Mouse (Mus musculus): ENCODE results near the gene Lrrc27. TPM values are rescaled to one million over a fixed set of nuclear protein-coding genes. Genes with fewer than 3 reads are reported as not detected.

Gene Lrrc27
- polyA plus RNA-seq, 1 experiment: 5.4 TPM

GRCm38 (mm10) chr7:139200108-139200507 lies 12.7 kb upstream of the Lrrc27 start:
- peaks cover 5% of the 10 kb centered on the region for H3K27me3 ChIP-seq (ENCODE audit: control insufficient read depth, insufficient read depth, insufficient read length)
- H3K79me3 ChIP-seq (ENCODE audit: low read depth): no peaks in the 10 kb centered on the region
- peak; percentile 51 for TF ChIP-seq CTCF (IDR thresholded peaks at IDR 0.05; ENCODE audit: control insufficient read depth, insufficient read depth, insufficient read length)
- TF ChIP-seq CEBPB (IDR thresholded peaks at IDR 0.05; ENCODE audit: low read depth): no peak
- no peaks in the 10 kb centered on the region for H3K79me2 ChIP-seq (ENCODE audit: control insufficient read depth, insufficient read depth)
- no peak overlapping the region for H3ac ChIP-seq (ENCODE audit: control insufficient read depth, insufficient read length, low read depth)
- H3K36me3 ChIP-seq (ENCODE audit: control insufficient read depth, insufficient read depth): no peaks in the 10 kb centered on the region
- no peak overlapping the region for H3K4me3 ChIP-seq (ENCODE audit: insufficient read depth, poor library complexity, severe bottlenecking)

- Histone ChIP-seq H3ac (ENCODE audit: control insufficient read depth, insufficient read length, low read depth) (no peak overlapping the region), H3K4me3 (ENCODE audit: insufficient read depth, poor library complexity, severe bottlenecking) (no peak overlapping the region), H3K27me3 (ENCODE audit: control insufficient read depth, insufficient read depth, insufficient read length) (peaks cover 5% of the 10 kb centered on the region), H3K79me3 (ENCODE audit: low read depth) (no peaks in the 10 kb centered on the region), H3K79me2 (ENCODE audit: control insufficient read depth, insufficient read depth) (no peaks in the 10 kb centered on the region), H3K36me3 (ENCODE audit: control insufficient read depth, insufficient read depth) (no peaks in the 10 kb centered on the region)
- no peak for TF ChIP-seq FOSL1 (IDR thresholded peaks at IDR 0.05; ENCODE audit: insufficient read depth, low read length, poor library complexity, severe bottlenecking)
- no peak for TF ChIP-seq MYOD1 (IDR thresholded peaks at IDR 0.05; ENCODE audit: control insufficient read depth, insufficient read length, low read depth)
- no peak for TF ChIP-seq CEBPB (IDR thresholded peaks at IDR 0.05; ENCODE audit: low read depth)
Measured at GRCm38 (mm10) chr7:139201209-139201608, 11.6 kb upstream of the Lrrc27 start.

- TF ChIP-seq CTCF (IDR thresholded peaks at IDR 0.05; ENCODE audit: control insufficient read depth, insufficient read depth, insufficient read length): peak; percentile 35
- no peak for TF ChIP-seq USF1 (IDR thresholded peaks at IDR 0.05; ENCODE audit: low read depth)
- no peaks in the 10 kb centered on the region for H3K27me3 ChIP-seq (ENCODE audit: control insufficient read depth, insufficient read depth, insufficient read length)
- H3K79me3 ChIP-seq (ENCODE audit: low read depth): no peaks in the 10 kb centered on the region
- H3K79me2 ChIP-seq (ENCODE audit: control insufficient read depth, insufficient read depth): no peaks in the 10 kb centered on the region
- no peak overlapping the region for H3K4me3 ChIP-seq (ENCODE audit: insufficient read depth, poor library complexity, severe bottlenecking)
- H3K36me3 ChIP-seq (ENCODE audit: control insufficient read depth, insufficient read depth): no peaks in the 10 kb centered on the region
- no peak overlapping the region for H3ac ChIP-seq (ENCODE audit: control insufficient read depth, insufficient read length, low read depth)
Measured at GRCm38 (mm10) chr7:139208023-139208772, 4.6 kb upstream of the Lrrc27 start.

DNA sequence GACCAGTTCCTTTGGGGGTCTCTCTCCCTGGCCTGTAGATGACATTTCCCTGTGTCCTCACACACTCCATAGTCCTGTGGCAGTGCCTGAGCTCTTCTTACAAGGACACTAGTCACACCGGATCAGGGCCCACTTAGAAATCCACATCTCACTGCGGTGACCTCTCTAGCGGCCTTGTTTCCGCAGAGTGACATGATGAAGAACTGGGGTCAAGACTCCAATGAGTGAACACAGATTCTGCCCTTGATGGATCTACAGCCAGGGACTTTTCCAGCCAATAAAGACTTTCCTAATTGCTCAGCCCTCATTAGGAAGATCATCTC lies 4.1 kb upstream of the Lrrc27 start:
- no peaks in the 10 kb centered on the region for H3K79me3 ChIP-seq (ENCODE audit: low read depth)
- no peaks in the 10 kb centered on the region for H3K79me2 ChIP-seq (ENCODE audit: control insufficient read depth, insufficient read depth)
- H3K4me3 ChIP-seq (ENCODE audit: insufficient read depth, poor library complexity, severe bottlenecking): no peak overlapping the region
- no peak for TF ChIP-seq MYOG (IDR thresholded peaks at IDR 0.05; ENCODE audit: control insufficient read depth, extremely low read depth, insufficient read length)
- TF ChIP-seq MAX (IDR thresholded peaks at IDR 0.05): no peak
- no peak for TF ChIP-seq MYOD1 (IDR thresholded peaks at IDR 0.05; ENCODE audit: control insufficient read depth, insufficient read length, low read depth)
- TF ChIP-seq USF1 (IDR thresholded peaks at IDR 0.05; ENCODE audit: low read depth): no peak
- TF ChIP-seq CTCF (IDR thresholded peaks at IDR 0.05; ENCODE audit: control insufficient read depth, insufficient read depth, insufficient read length): no peak
- no peak for TF ChIP-seq CEBPB (IDR thresholded peaks at IDR 0.05; ENCODE audit: low read depth)
- no peak for TF ChIP-seq FOSL1 (IDR thresholded peaks at IDR 0.05; ENCODE audit: insufficient read depth, low read length, poor library complexity, severe bottlenecking)
- no peaks in the 10 kb centered on the region for H3K36me3 ChIP-seq (ENCODE audit: control insufficient read depth, insufficient read depth)
- no peaks in the 10 kb centered on the region for H3K27me3 ChIP-seq (ENCODE audit: control insufficient read depth, insufficient read depth, insufficient read length)
- H3ac ChIP-seq (ENCODE audit: control insufficient read depth, insufficient read length, low read depth): no peak overlapping the region

DNA sequence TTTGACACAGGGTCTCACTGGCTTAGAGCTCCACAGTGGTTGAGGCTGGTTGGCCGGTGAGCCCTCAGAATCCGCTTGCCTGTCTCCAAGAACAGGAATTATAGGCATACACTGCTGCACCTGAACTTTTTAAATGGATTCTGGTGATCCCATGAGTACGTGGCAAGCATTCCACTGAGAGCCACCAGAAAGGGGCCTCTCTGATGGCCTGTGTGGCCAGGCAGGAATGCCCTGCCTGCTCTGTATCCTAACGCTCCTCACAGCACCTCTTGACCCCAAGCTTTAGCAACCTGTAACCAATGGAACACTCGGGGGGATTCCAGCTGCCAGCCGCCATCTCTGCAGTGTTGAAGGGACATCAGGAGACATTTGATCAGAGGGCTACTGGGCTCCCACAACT lies 1.0 kb upstream of the Lrrc27 start:
- Histone ChIP-seq H3K27me3 (ENCODE audit: control insufficient read depth, insufficient read depth, insufficient read length) (no peaks in the 10 kb centered on the region), H3K79me2 (ENCODE audit: control insufficient read depth, insufficient read depth) (no peaks in the 10 kb centered on the region), H3K4me3 (ENCODE audit: insufficient read depth, poor library complexity, severe bottlenecking) (no peak overlapping the region), H3K79me3 (ENCODE audit: low read depth) (no peaks in the 10 kb centered on the region), H3ac (ENCODE audit: control insufficient read depth, insufficient read length, low read depth) (no peak overlapping the region), H3K36me3 (ENCODE audit: control insufficient read depth, insufficient read depth) (no peaks in the 10 kb centered on the region)
- TF ChIP-seq MYOG (IDR thresholded peaks at IDR 0.05; ENCODE audit: control insufficient read depth, extremely low read depth, insufficient read length): no peak
- TF ChIP-seq CTCF (IDR thresholded peaks at IDR 0.05; ENCODE audit: control insufficient read depth, insufficient read depth, insufficient read length): no peak
- no peak for TF ChIP-seq USF1 (IDR thresholded peaks at IDR 0.05; ENCODE audit: low read depth)
- TF ChIP-seq CEBPB (IDR thresholded peaks at IDR 0.05; ENCODE audit: low read depth): no peak
- TF ChIP-seq MAX (IDR thresholded peaks at IDR 0.05): no peak
- no peak for TF ChIP-seq MYOD1 (IDR thresholded peaks at IDR 0.05; ENCODE audit: control insufficient read depth, insufficient read length, low read depth)
- no peak for TF ChIP-seq FOSL1 (IDR thresholded peaks at IDR 0.05; ENCODE audit: insufficient read depth, low read length, poor library complexity, severe bottlenecking)

- TF ChIP-seq CEBPB (IDR thresholded peaks at IDR 0.05; ENCODE audit: low read depth) (no peak), MYOG (IDR thresholded peaks at IDR 0.05; ENCODE audit: control insufficient read depth, extremely low read depth, insufficient read length) (no peak), CTCF (IDR thresholded peaks at IDR 0.05; ENCODE audit: control insufficient read depth, insufficient read depth, insufficient read length) (no peak), USF1 (IDR thresholded peaks at IDR 0.05; ENCODE audit: low read depth) (no peak), MAX (IDR thresholded peaks at IDR 0.05) (no peak), MYOD1 (IDR thresholded peaks at IDR 0.05; ENCODE audit: control insufficient read depth, insufficient read length, low read depth) (no peak), FOSL1 (IDR thresholded peaks at IDR 0.05; ENCODE audit: insufficient read depth, low read length, poor library complexity, severe bottlenecking) (no peak)
- no peaks in the 10 kb centered on the region for H3K79me3 ChIP-seq (ENCODE audit: low read depth)
- H3K4me3 ChIP-seq (ENCODE audit: insufficient read depth, poor library complexity, severe bottlenecking): no peak overlapping the region
Measured at GRCm38 (mm10) chr7:139213751-139214150, 963 bp downstream of the Lrrc27 start.

More at GRCm38 (mm10) chr7:139213751-139214150, 963 bp downstream of the Lrrc27 start:
- H3K36me3 ChIP-seq (ENCODE audit: control insufficient read depth, insufficient read depth): no peaks in the 10 kb centered on the region
- no peak overlapping the region for H3ac ChIP-seq (ENCODE audit: control insufficient read depth, insufficient read length, low read depth)
- H3K79me2 ChIP-seq (ENCODE audit: control insufficient read depth, insufficient read depth): no peaks in the 10 kb centered on the region
- H3K27me3 ChIP-seq (ENCODE audit: control insufficient read depth, insufficient read depth, insufficient read length): no peaks in the 10 kb centered on the region
